Mouse (Mus musculus) bone marrow, adult 2 months (tissue): ENCODE data around the gene Lrrc8e.

Source experiments
- CTCF ChIP-seq: fragments of 200-500 bp; IDR thresholded peaks from 2 replicates; pipeline ENCODE4 v1.5.1; 2011; ENCODE audit warnings: low read length, control low read depth; ENCODE audit not compliant: control insufficient read depth, insufficient read depth
- POLR2A ChIP-seq: fragments of 200-500 bp; IDR thresholded peaks from 2 replicates; pipeline ENCODE4 v1.6.1; 2011; ENCODE audit warnings: low read depth, mild to moderate bottlenecking, control low read depth, low read length, borderline replicate concordance; ENCODE audit not compliant: control insufficient read depth

DNA sequence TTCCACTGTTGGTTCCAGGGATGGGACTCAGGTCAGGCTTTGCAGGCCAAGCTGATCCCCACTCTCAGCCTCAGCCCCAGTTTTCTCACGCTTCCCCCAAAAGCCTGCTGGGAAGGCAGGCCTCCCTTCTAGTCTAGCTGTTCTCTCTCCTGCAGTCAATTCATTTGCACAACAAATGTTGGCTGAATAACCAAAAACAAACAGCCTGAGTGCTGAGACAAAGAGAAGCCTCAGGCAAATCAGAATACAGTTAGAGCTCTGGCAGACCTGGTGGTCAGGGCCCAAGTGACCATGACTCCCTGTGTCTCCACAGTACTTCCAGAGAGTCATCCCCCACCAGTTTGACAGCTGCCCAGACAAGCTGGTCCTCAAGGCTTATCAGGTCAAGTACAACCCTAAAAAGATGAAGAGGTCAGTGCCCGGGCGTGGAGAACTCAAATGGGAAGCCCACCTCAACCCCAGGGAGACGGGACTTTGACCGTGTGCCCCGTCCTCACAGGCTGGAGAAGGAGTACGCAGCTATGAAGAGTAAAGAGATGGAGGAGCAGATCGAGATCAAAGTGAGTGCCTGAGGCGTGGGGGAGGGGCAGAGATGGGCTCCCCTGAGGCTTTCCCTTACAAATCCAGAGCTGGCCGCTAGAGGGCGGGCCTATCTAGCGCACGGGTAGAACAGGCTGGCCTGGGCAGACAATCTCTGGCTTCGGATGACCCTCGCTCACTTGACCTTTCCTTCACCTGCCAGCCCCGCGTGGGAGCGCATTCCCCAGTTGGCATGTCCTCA, 33.6 kb upstream of the Lrrc8e start:
- TF ChIP-seq POLR2A (no peak), CTCF (peak; percentile 85)
